Mouse (Mus musculus): ENCODE measurements at regions not wholly inside any gene's neighbourhood (a gene's known extent, or its start where the extent isn't known, plus 50 kb on each side); places are given as distances from the start of the nearest gene placed in this dataset.

GRCm38 (mm10) chr8:90755020-90755419 is 62.2 kb downstream of the Gm19935 start:
- in situ Hi-C loops (cut with MboI; ENCODE audit: low pct_ligation_motif_present, low pct_unique_long_range_greater_than_20kb, low sequenced_read_pairs) (loop anchor here (25.0 kb wide), 1 partner anchor 893 kb away; no protein-coding TSS in a partner anchor), dilution Hi-C loops (cut with MboI; ENCODE audit: extremely low pct_ligation_motif_present, extremely low pct_unique_long_range_greater_than_20kb, low sequenced_read_pairs) (no loop called here)
- Histone ChIP-seq H3K4me2 (ENCODE audit: insufficient read depth, low read depth, poor library complexity, severe bottlenecking) (no peak overlapping the region), H3K9ac (ENCODE audit: insufficient read depth, low read depth) (no peak overlapping the region), H3K27me3 (replicated peaks) (no peaks in the 10 kb centered on the region), H3K4me1 (ENCODE audit: control insufficient read depth in 1 of 2, insufficient read depth in 2 of 2) (peaks cover 2 to 14% of the 10 kb centered on the region in 2 experiments; a peak in 2 of 4 replicates), H3K79me2 (replicated peaks; ENCODE audit: control insufficient read depth, extremely low read depth, insufficient read depth, poor library complexity, severe bottlenecking) (no peaks in the 10 kb centered on the region), H3K9me3 (replicated peaks; ENCODE audit: low read length) (no peaks in the 10 kb centered on the region), H3K4me3 (replicated peaks in 1 of 3; ENCODE audit: low read depth in 2 of 3, low read length in 2 of 3, poor library complexity in 1 of 3) (no peak overlapping the region), H3K27ac (ENCODE audit: insufficient read depth, low read depth) (no peak overlapping the region), H3K36me3 (replicated peaks in 1 of 2; ENCODE audit: control insufficient read depth in 1 of 2, insufficient read depth in 1 of 2, low read length in 1 of 2) (no peaks in the 10 kb centered on the region)
- peak; percentile 17 for DNase-seq (ENCODE audit: extremely low read depth)
- no peak for TF ChIP-seq E2F4 (IDR thresholded peaks at IDR 0.05; ENCODE audit: insufficient replicate concordance, low read depth, low read length)
- TF ChIP-seq CTCF (conservative IDR thresholded peaks at IDR 0.05 in 1 of 2, IDR thresholded peaks at IDR 0.05 in 1 of 2; ENCODE audit: low read depth in 2 of 2, low read length in 2 of 2), result no peak
- TF ChIP-seq KAT2A (IDR thresholded peaks at IDR 0.05; ENCODE audit: insufficient replicate concordance, low read length), result no peak
- TF ChIP-seq MAZ (IDR thresholded peaks at IDR 0.05; ENCODE audit: low read depth, low read length), result no peak

DNA sequence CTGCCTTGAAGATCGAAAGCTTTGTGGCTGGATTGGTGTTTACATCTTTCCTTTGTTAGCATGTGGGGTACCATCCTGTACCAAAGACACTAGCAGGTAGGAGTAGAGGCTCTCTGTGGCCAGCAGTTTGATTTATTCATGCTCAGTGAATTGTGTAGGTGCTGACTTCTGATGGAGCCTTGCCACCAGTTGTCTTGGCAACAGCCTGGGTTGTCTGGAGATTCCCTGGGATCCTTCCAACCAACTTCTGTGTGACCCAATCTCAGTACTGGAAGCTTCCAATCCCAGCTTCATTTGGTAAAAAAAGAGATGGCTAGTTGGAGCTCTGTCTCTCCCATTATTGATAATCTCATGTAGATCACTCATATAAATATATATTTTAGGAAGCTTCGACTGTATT is 73.6 kb downstream of the Gm19935 start:
- TF ChIP-seq JUN (IDR thresholded peaks at IDR 0.05; ENCODE audit: insufficient read depth, low read depth, low read length) (no peak), MAZ (IDR thresholded peaks at IDR 0.05; ENCODE audit: low read depth, low read length) (no peak), ZC3H11A (IDR thresholded peaks at IDR 0.05; ENCODE audit: low read depth, low read length) (no peak), SMC3 (IDR thresholded peaks at IDR 0.05; ENCODE audit: low read depth, low read length) (no peak), ZKSCAN1 (IDR thresholded peaks at IDR 0.05; ENCODE audit: borderline replicate concordance, low read depth, low read length) (no peak), UBTF (IDR thresholded peaks at IDR 0.05; ENCODE audit: low read depth, low read length) (no peak), RCOR1 (conservative IDR thresholded peaks at IDR 0.05; ENCODE audit: low read depth, low read length) (no peak), ZNF384 (IDR thresholded peaks at IDR 0.05; ENCODE audit: low read depth, low read length) (no peak), HCFC1 (IDR thresholded peaks at IDR 0.05; ENCODE audit: low read depth, low read length) (no peak), ETS1 (conservative IDR thresholded peaks at IDR 0.05; ENCODE audit: low read depth, low read length) (no peak), CTCF (conservative IDR thresholded peaks at IDR 0.05 in 1 of 2, IDR thresholded peaks at IDR 0.05 in 1 of 2; ENCODE audit: low read depth in 2 of 2, low read length in 2 of 2) (no peak), MEF2A (IDR thresholded peaks at IDR 0.05; ENCODE audit: borderline replicate concordance, low read depth, low read length) (no peak), SIN3A (IDR thresholded peaks at IDR 0.05; ENCODE audit: low read length) (no peak), TBP (conservative IDR thresholded peaks at IDR 0.05; ENCODE audit: low read depth, low read length) (no peak)
- peaks cover 0 to 3% of the 10 kb centered on the region in 2 experiments; a peak in 1 of 4 replicates for H3K4me1 ChIP-seq (ENCODE audit: control insufficient read depth in 1 of 2, insufficient read depth in 2 of 2)
- H3K4me3 ChIP-seq (replicated peaks in 1 of 3; ENCODE audit: low read depth in 2 of 3, low read length in 2 of 3, poor library complexity in 1 of 3), result no peak overlapping the region
- H3K27ac ChIP-seq (ENCODE audit: insufficient read depth, low read depth), result no peak overlapping the region
- no peak for DNase-seq (ENCODE audit: extremely low read depth)
- no peak overlapping the region for H3K4me2 ChIP-seq (ENCODE audit: insufficient read depth, low read depth, poor library complexity, severe bottlenecking)
- H3K79me2 ChIP-seq (replicated peaks; ENCODE audit: control insufficient read depth, extremely low read depth, insufficient read depth, poor library complexity, severe bottlenecking), result no peaks in the 10 kb centered on the region
- dilution Hi-C loops (cut with MboI; ENCODE audit: extremely low pct_ligation_motif_present, extremely low pct_unique_long_range_greater_than_20kb, low sequenced_read_pairs), result no loop called here
- H3K9ac ChIP-seq (ENCODE audit: insufficient read depth, low read depth), result no peak overlapping the region
- no peaks in the 10 kb centered on the region for H3K36me3 ChIP-seq (replicated peaks in 1 of 2; ENCODE audit: control insufficient read depth in 1 of 2, insufficient read depth in 1 of 2, low read length in 1 of 2)
- in situ Hi-C loops (cut with MboI; ENCODE audit: low pct_ligation_motif_present, low pct_unique_long_range_greater_than_20kb, low sequenced_read_pairs), result no loop called here
- H3K9me3 ChIP-seq (replicated peaks; ENCODE audit: low read length), result no peaks in the 10 kb centered on the region
- H3K27me3 ChIP-seq (replicated peaks), result no peaks in the 10 kb centered on the region

All from CH12.LX (cell line).